Mouse (Mus musculus) liver, adult 2 months (tissue): ENCODE data around the gene Icam5.
"Not testable (repeated sequence)": the region's sequence is repeated elsewhere in the genome, so short reads cannot be mapped to it uniquely, and the experiment has no call there.

Experiments
- CTCF ChIP-seq: fragments of 200-500 bp; IDR thresholded peaks from 2 replicates; pipeline ENCODE4 v1.5.1; 2011; ENCODE audit warnings: low read depth, low read length, control low read depth
- POLR2A ChIP-seq: fragments of 200-500 bp; IDR thresholded peaks from 2 replicates; pipeline ENCODE4 v1.6.1; 2011; ENCODE audit warnings: low read length, control low read depth; ENCODE audit not compliant: insufficient read depth; ENCODE audit errors: extremely low read depth

DNA sequence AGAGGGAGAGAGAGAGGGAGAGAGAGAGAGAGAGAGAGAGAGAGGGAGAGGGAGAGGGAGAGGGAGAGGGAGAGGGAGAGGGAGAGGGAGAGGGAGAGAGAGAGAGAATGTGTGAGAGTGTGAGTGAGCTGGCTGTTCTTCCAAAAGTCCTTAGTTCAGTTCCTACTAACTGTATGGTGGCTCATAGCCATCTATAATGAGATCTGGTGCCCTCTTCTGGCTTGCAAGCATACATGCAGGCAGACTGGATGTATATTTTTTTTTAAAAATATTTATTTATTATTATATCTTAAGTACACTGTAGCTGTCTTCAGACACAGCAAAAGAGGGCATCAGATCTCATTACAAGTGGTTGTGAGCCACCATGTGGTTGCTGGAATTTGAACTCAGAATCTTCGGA lies 33.5 kb upstream of the Icam5 start:
- TF ChIP-seq POLR2A, CTCF: not testable (repeated sequence)
